Mouse (Mus musculus): ENCODE measurements around the gene Nutf2. TPM values are rescaled to one million over a fixed set of nuclear protein-coding genes. Genes with fewer than 3 reads are reported as not detected.
"Not testable (repeated sequence)": the region's sequence is repeated elsewhere in the genome, so short reads cannot be mapped to it uniquely, and the experiment has no call there.

The Nutf2 gene
- 231 and 277 TPM in 2 replicates for polyA plus RNA-seq (2015; fragmentation: Nextera tagmentation; extraction: Ambion mirVana)

GRCm38 (mm10) chr8:105860143-105860981 is at the start of gene Nutf2:
Gene Nutf2 (plus strand): TSS chr8:105860580.
- H3K4me3 ChIP-seq, result peak within 1 kb of the TSS; percentile 83
- under 1% methylated on average over 59 of the region's 59 CpGs for WGBS
- H3K27ac ChIP-seq, result peak within 1 kb of the TSS; percentile 93
- no peaks in the 10 kb centered on the region for H3K27me3 ChIP-seq
- peak within 1 kb of the TSS; percentile 87 for H3K9ac ChIP-seq
- H3K36me3 ChIP-seq, result 0 out of 2 replicates have a peak, but pooled peaks cover 3% of the 10 kb centered on the region
- no peaks in the 10 kb centered on the region for H3K9me3 ChIP-seq
- ATAC-seq (ENCODE audit: borderline replicate concordance, extremely low read depth, low FRiP score, low TSS enrichment), result peak; percentile 98
- H3K4me2 ChIP-seq, result peak within 1 kb of the TSS; percentile 69
- peaks cover 56% of the 10 kb centered on the region for H3K4me1 ChIP-seq

DNA sequence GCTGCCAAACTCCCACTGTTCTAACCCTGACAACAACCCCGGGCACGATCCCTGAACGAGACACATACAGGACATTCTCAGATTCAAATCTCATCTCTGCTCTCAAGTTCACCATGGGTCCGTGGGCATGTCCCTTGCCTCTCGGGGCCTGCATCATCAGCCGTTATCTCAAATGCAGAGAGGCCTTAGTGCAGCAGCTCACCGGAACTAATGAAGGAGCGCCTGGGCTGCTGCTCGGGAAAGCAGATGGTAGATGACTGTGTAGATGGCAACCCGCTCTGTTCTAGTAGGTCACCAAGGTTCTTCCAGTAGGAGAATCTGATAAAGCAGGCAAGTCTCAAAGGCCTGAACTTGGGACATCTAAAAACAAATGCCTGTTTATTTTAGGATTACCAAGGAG is 49.3 kb upstream of the Nutf2 start:
- no peak overlapping the region for H3K4me2 ChIP-seq

GRCm38 (mm10) chr8:105811543-105811942 is 48.8 kb upstream of the Nutf2 start:
- H3K9ac ChIP-seq, result no peak overlapping the region
- WGBS, result 78% methylated on average over 3 of the region's 3 CpGs
- peaks cover 16% of the 10 kb centered on the region for H3K4me1 ChIP-seq
- H3K4me2 ChIP-seq, result no peak overlapping the region
- no peak overlapping the region for H3K4me3 ChIP-seq
- no peaks in the 10 kb centered on the region for H3K9me3 ChIP-seq
- no peak overlapping the region for H3K27ac ChIP-seq
- H3K36me3 ChIP-seq, result peaks cover 11% of the 10 kb centered on the region; the same call in 1 of the 2 replicates
- H3K27me3 ChIP-seq, result no peaks in the 10 kb centered on the region
- no peak for ATAC-seq (ENCODE audit: borderline replicate concordance, extremely low read depth, low FRiP score, low TSS enrichment)

More for the DNA sequence above, 49.3 kb upstream of the Nutf2 start:
- H3K27me3 ChIP-seq, result no peaks in the 10 kb centered on the region
- no peak overlapping the region for H3K27ac ChIP-seq
- H3K9ac ChIP-seq, result no peak overlapping the region
- H3K4me1 ChIP-seq, result peaks cover 16% of the 10 kb centered on the region
- peaks cover 11% of the 10 kb centered on the region; the same call in 1 of the 2 replicates for H3K36me3 ChIP-seq
- H3K9me3 ChIP-seq, result no peaks in the 10 kb centered on the region
- 87% methylated on average over 10 of the region's 10 CpGs for WGBS
- ATAC-seq (ENCODE audit: borderline replicate concordance, extremely low read depth, low FRiP score, low TSS enrichment), result no peak
- no peak overlapping the region for H3K4me3 ChIP-seq

DNA sequence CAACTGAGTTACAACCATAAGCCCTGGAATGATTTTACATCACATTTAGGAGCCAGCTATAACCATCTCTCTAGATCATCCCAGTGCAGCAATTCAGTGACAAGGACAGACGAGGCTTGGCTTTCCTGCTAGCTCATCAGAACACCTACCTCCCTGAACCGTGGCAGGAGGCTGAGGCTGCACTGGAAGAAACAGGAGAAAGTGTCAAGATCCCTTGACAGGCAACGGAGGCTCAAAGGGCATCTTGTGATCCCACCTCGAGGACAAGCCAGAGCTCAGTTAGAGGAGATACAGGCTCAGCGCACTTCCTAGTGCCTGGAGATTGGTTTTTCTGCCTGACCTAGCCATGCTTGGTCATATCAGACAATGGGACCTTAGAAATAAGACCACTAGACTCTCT is 47.9 kb upstream of the Nutf2 start:
- 80% methylated on average over 5 of the region's 5 CpGs for WGBS
- no peaks in the 10 kb centered on the region for H3K9me3 ChIP-seq
- no peaks in the 10 kb centered on the region for H3K27me3 ChIP-seq
- H3K4me2 ChIP-seq, result no peak overlapping the region
- H3K4me3 ChIP-seq, result no peak overlapping the region
- peaks cover 16% of the 10 kb centered on the region for H3K4me1 ChIP-seq
- ATAC-seq (ENCODE audit: borderline replicate concordance, extremely low read depth, low FRiP score, low TSS enrichment), result no peak
- peaks cover 11% of the 10 kb centered on the region; the same call in 1 of the 2 replicates for H3K36me3 ChIP-seq
- H3K27ac ChIP-seq, result no peak overlapping the region
- no peak overlapping the region for H3K9ac ChIP-seq

- Histone ChIP-seq H3K36me3 (peaks cover 14% of the 10 kb centered on the region), H3K27me3 (no peaks in the 10 kb centered on the region), H3K9me3 (no peaks in the 10 kb centered on the region), H3K9ac (no peak overlapping the region), H3K27ac (no peak overlapping the region), H3K4me3 (no peak overlapping the region), H3K4me2 (no peak overlapping the region), H3K4me1 (peaks cover 9% of the 10 kb centered on the region)
- WGBS, result 91% methylated on average over 6 of the region's 6 CpGs
- no peak for ATAC-seq (ENCODE audit: borderline replicate concordance, extremely low read depth, low FRiP score, low TSS enrichment)
These were observed 47.1 kb upstream of the Nutf2 start for GRCm38 (mm10) chr8:105813241-105813640.

- H3K4me1 ChIP-seq, result no peaks in the 10 kb centered on the region
- no peaks in the 10 kb centered on the region for H3K9me3 ChIP-seq
- no peak for ATAC-seq (ENCODE audit: borderline replicate concordance, extremely low read depth, low FRiP score, low TSS enrichment)
- H3K27ac ChIP-seq, result no peak overlapping the region
- no peak overlapping the region for H3K4me3 ChIP-seq
- 88% methylated on average over 3 of the region's 3 CpGs for WGBS
- no peak overlapping the region for H3K9ac ChIP-seq
- no peaks in the 10 kb centered on the region for H3K27me3 ChIP-seq
- peaks cover 36% of the 10 kb centered on the region for H3K36me3 ChIP-seq
- H3K4me2 ChIP-seq, result no peak overlapping the region
These were observed 40.7 kb upstream of the Nutf2 start for GRCm38 (mm10) chr8:105819659-105820058.

GRCm38 (mm10) chr8:105820925-105821324 is 39.5 kb upstream of the Nutf2 start:
- H3K9ac ChIP-seq, result no peak overlapping the region
- no peaks in the 10 kb centered on the region for H3K27me3 ChIP-seq
- no peaks in the 10 kb centered on the region for H3K9me3 ChIP-seq
- 100% methylated on average over 1 of the region's 1 CpGs for WGBS
- H3K36me3 ChIP-seq, result peaks cover 41% of the 10 kb centered on the region
- H3K4me3 ChIP-seq, result no peak overlapping the region
- H3K27ac ChIP-seq, result no peak overlapping the region
- H3K4me1 ChIP-seq, result peaks cover 7% of the 10 kb centered on the region
- peak; percentile 79; the same call in 1 of the 2 replicates for ATAC-seq (ENCODE audit: borderline replicate concordance, extremely low read depth, low FRiP score, low TSS enrichment)
- H3K4me2 ChIP-seq, result no peak overlapping the region

- H3K27ac ChIP-seq, result no peak overlapping the region
These were observed 34.9 kb upstream of the Nutf2 start for GRCm38 (mm10) chr8:105825506-105825905.

DNA sequence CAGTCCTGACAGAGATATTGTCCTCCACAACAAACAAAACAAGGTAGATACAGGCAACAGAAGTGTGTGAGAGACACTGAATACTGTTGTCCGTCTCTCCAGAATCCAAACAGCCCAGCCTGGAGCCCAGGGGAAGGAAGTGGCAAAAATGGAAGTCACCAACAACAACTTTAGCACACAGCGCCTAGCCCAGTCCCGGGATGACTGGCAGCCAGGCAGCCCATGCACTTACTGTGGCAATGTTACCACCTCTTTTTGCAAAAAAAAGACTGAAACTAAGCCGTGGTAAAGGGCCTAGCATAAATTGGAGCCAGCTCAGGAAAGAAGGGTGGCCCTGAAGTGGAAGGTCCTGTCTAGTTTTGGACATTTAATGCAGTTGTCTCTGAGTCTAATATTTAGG is 34.0 kb upstream of the Nutf2 start:
- Histone ChIP-seq H3K36me3 (peaks cover 27% of the 10 kb centered on the region), H3K9me3 (no peaks in the 10 kb centered on the region), H3K9ac (peak overlapping the region; percentile 83), H3K4me3 (peak overlapping the region; percentile 82), H3K27me3 (no peaks in the 10 kb centered on the region), H3K4me1 (peaks cover 15% of the 10 kb centered on the region), H3K4me2 (peak overlapping the region; percentile 63), H3K27ac (no peak overlapping the region)
- no peak for ATAC-seq (ENCODE audit: borderline replicate concordance, extremely low read depth, low FRiP score, low TSS enrichment)
- whole genome bisulfite sequencing, result 4% methylated on average over 4 of the region's 4 CpGs

More at GRCm38 (mm10) chr8:105825506-105825905, 34.9 kb upstream of the Nutf2 start:
- peaks cover 15% of the 10 kb centered on the region for H3K4me1 ChIP-seq
- H3K4me3 ChIP-seq, result peak overlapping the region; percentile 82
- peak overlapping the region; percentile 63 for H3K4me2 ChIP-seq
- no peaks in the 10 kb centered on the region for H3K9me3 ChIP-seq
- no peak for ATAC-seq (ENCODE audit: borderline replicate concordance, extremely low read depth, low FRiP score, low TSS enrichment)
- WGBS, result 76% methylated on average over 4 of the region's 4 CpGs
- H3K27me3 ChIP-seq, result no peaks in the 10 kb centered on the region
- H3K36me3 ChIP-seq, result peaks cover 30% of the 10 kb centered on the region
- H3K9ac ChIP-seq, result no peak overlapping the region

DNA sequence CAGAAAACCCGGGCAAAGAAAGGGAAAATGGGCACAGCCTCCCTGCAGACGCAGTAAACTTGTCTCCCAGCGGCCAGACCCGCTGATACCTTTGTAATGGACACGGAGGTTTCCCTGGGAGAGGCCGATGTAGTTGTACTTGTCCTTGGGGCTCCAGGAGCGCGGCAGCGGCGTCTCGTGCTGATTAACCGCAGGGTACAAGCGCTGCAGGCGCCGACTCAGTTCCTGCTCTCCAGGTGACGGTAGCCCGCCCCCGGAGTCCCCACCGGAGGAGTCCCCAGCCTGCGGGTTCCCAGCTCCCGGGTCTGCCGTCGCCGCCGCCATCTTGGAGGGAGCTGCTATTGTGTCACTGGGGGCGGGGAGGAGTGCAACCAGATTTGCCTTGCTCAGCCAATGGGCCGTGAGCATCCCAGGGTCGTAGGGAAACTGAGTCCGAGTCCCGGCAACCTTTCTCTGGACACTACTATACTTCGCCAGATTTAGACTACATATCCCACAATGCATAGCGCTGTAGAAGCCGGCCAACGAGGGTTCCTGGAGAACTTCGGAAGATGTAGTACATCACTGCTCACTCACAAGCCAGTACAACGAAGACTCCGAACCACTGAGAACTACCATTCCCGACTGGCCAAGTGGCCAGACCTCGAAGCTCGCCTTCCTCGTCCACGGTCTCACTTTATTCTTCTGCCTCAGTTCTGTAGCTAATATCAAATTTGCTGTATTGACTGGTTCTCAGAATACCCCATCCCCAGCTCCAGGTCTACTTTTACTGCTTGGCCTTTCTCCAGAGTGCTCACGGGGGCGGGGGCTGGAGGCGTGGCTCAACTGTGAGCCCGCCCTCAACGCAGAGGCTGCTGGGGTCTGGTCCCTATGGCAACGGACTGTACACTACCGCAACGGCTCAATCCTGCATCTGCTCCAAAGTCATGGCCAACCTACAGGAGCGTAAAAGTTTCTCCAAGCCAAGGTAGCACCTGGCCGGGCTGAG is 33.2 kb upstream of the Nutf2 start, which contains the start of the genes Ranbp10 and Tsnaxip1:
Ranbp10 (minus strand) TSS at position 490 of the 988 bp plus-strand sequence.
Tsnaxip1 (plus strand) TSS at position 871 of the 988 bp plus-strand sequence.
- peak within 1 kb of the TSS; percentile 76 for H3K27ac ChIP-seq
- H3K4me3 ChIP-seq, result peak within 1 kb of the TSS; percentile 82
- peak within 1 kb of the TSS; percentile 65 for H3K4me2 ChIP-seq
- peak; percentile 98 for ATAC-seq (ENCODE audit: borderline replicate concordance, extremely low read depth, low FRiP score, low TSS enrichment)
- H3K9ac ChIP-seq, result peak within 1 kb of the TSS; percentile 83
- peaks cover 15% of the 10 kb centered on the region for H3K4me1 ChIP-seq
- WGBS, result under 1% methylated on average over 52 of the region's 52 CpGs
- no peaks in the 10 kb centered on the region for H3K9me3 ChIP-seq
- peaks cover 21% of the 10 kb centered on the region for H3K36me3 ChIP-seq
- H3K27me3 ChIP-seq, result no peaks in the 10 kb centered on the region

- not testable (repeated sequence) for H3K9ac ChIP-seq; H3K4me1 ChIP-seq; ATAC-seq (ENCODE audit: borderline replicate concordance, extremely low read depth, low FRiP score, low TSS enrichment); H3K9me3 ChIP-seq; H3K27ac ChIP-seq; H3K4me3 ChIP-seq; H3K36me3 ChIP-seq; H3K27me3 ChIP-seq; H3K4me2 ChIP-seq
- WGBS, result 78% methylated on average over 2 of the region's 2 CpGs
These were observed 26.6 kb upstream of the Nutf2 start for GRCm38 (mm10) chr8:105833740-105834139.
